Mouse (Mus musculus) forebrain, embryonic 15.5 days (tissue): Measurements from ENCODE around the gene Hpcal4. TPM values are rescaled to one million over a fixed set of nuclear protein-coding genes. Genes with fewer than 3 reads are reported as not detected.
"Not testable (repeated sequence)": the region's sequence is repeated elsewhere in the genome, so short reads cannot be mapped to it uniquely, and the experiment has no call there.

ENCODE experiments used
- ATAC-seq: fragments of 200-750 bp; cut with Nextera tagmentation; replicated peaks from 2 replicates; pipeline ENCODE4 v1.8.0; 2017; ENCODE audit warnings: mild to moderate bottlenecking, moderate TSS enrichment, moderate library complexity
- H3K27ac ChIP-seq: fragments of 300-500 bp; sonication (generic); replicated peaks from 2 replicates; pipeline ENCODE4 v1.5.1; 2015; ENCODE audit warnings: mild to moderate bottlenecking, inconsistent platforms
- H3K27me3 ChIP-seq: fragments of 300-500 bp; sonication (generic); 2 replicates; pipeline ENCODE4 v1.6.1; 2015; ENCODE audit warnings: inconsistent platforms
- H3K36me3 ChIP-seq: fragments of 300-500 bp; sonication (generic); 2 replicates; pipeline ENCODE4 v1.6.1; 2015; ENCODE audit warnings: mild to moderate bottlenecking, inconsistent platforms
- H3K4me1 ChIP-seq: fragments of 300-500 bp; sonication (generic); 2 replicates; pipeline ENCODE4 v1.6.1; 2015; ENCODE audit warnings: inconsistent platforms
- H3K4me2 ChIP-seq: fragments of 300-500 bp; sonication (generic); replicated peaks from 2 replicates; pipeline ENCODE4 v1.6.1; 2015; ENCODE audit warnings: mild to moderate bottlenecking, inconsistent platforms
- H3K4me3 ChIP-seq: fragments of 300-500 bp; sonication (generic); 2 replicates; pipeline ENCODE4 v1.5.1; 2015; ENCODE audit warnings: mild to moderate bottlenecking, inconsistent platforms
- H3K9ac ChIP-seq: fragments of 300-500 bp; sonication (generic); replicated peaks from 2 replicates; pipeline ENCODE4 v1.6.1; 2015; ENCODE audit warnings: mild to moderate bottlenecking, inconsistent platforms
- H3K9me3 ChIP-seq: fragments of 300-500 bp; sonication (generic); 2 replicates; pipeline ENCODE4 v1.6.1; 2016; ENCODE audit warnings: inconsistent platforms
- WGBS: fragments of 180-500 bp; shearing (Covaris S2); methylation state at CpG from one replicate; pipeline ENCODE4 v1.1.7; 2015; ENCODE audit warnings: mixed read lengths; 5-methylcytosine and 5-hydroxymethylcytosine counted together
- polyA plus RNA-seq: library from polyadenylated mRNA; unstranded; fragments of >200 nt; fragmentation: Nextera tagmentation; extraction: Ambion mirVana; gene quantifications from 2 replicates; pipeline ENCODE4 v1.2.1, GENCODE M21; 2015

Gene Hpcal4
- polyA plus RNA-seq = 25.3 and 28.3 TPM in 2 replicates

GRCm38 (mm10) chr4:123182328-123183238 lies at the start of gene Hpcal4:
TSS of gene Hpcal4 (plus strand) at chr4:123183227.
- WGBS = under 1% methylated on average over 44 of the region's 44 CpGs
- peak; percentile 66 for ATAC-seq
- H3K4me3 ChIP-seq = peak within 1 kb of the TSS; percentile 54
- H3K4me1 ChIP-seq = peaks cover 31% of the 10 kb centered on the region
- peak within 1 kb of the TSS; percentile 62 for H3K9ac ChIP-seq
- no peaks in the 10 kb centered on the region for H3K36me3 ChIP-seq
- peaks cover 22% of the 10 kb centered on the region for H3K27me3 ChIP-seq
- H3K9me3 ChIP-seq = no peaks in the 10 kb centered on the region
- H3K4me2 ChIP-seq = peak within 1 kb of the TSS; percentile 81
- H3K27ac ChIP-seq = peak within 1 kb of the TSS; percentile 53

DNA sequence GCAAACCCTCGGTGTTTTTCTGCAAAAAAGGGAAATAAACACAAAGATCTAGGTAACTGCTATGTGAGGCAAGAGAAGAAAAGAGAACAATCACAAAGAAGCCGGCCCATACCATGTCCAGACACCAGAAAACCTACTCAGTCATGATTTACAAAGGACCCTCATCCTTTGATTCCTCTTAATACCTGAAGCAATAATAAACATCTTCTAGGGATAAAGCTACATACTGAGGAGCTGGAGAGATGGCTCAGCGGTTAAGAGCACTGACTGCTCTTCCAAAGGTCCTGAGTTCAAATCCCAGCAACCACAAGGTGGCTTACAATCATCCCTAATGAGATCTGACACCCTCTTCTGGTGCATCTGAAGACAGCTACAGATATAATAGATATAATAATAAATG lies 45.5 kb upstream of the Hpcal4 start:
- ATAC-seq = no peak
- Histone ChIP-seq H3K27me3 (0 out of 2 replicates have a peak, but pooled peaks cover 3% of the 10 kb centered on the region), H3K9me3 (no peaks in the 10 kb centered on the region), H3K4me2 (no peak overlapping the region), H3K4me3 (no peak overlapping the region), H3K27ac (no peak overlapping the region), H3K4me1 (peaks cover 22% of the 10 kb centered on the region), H3K9ac (no peak overlapping the region), H3K36me3 (peaks cover 30% of the 10 kb centered on the region)
- 86% methylated on average over 3 of the region's 3 CpGs for WGBS

- Histone ChIP-seq H3K4me1 (peaks cover 22% of the 10 kb centered on the region), H3K27ac (peak within 1 kb of the TSS; percentile 82), H3K27me3 (0 out of 2 replicates have a peak, but pooled peaks cover 3% of the 10 kb centered on the region), H3K36me3 (peaks cover 12% of the 10 kb centered on the region), H3K4me2 (peak within 1 kb of the TSS; percentile 82), H3K9me3 (no peaks in the 10 kb centered on the region), H3K9ac (peak within 1 kb of the TSS; percentile 59), H3K4me3 (peak within 1 kb of the TSS; percentile 68)
- peak; percentile 96 for ATAC-seq
- WGBS = under 1% methylated on average over 34 of the region's 34 CpGs
Observed at GRCm38 (mm10) chr4:123139513-123140154, 43.4 kb upstream of the Hpcal4 start, which contains the start of gene Ppie. TSS of gene Ppie (minus strand) at chr4:123139951.

DNA sequence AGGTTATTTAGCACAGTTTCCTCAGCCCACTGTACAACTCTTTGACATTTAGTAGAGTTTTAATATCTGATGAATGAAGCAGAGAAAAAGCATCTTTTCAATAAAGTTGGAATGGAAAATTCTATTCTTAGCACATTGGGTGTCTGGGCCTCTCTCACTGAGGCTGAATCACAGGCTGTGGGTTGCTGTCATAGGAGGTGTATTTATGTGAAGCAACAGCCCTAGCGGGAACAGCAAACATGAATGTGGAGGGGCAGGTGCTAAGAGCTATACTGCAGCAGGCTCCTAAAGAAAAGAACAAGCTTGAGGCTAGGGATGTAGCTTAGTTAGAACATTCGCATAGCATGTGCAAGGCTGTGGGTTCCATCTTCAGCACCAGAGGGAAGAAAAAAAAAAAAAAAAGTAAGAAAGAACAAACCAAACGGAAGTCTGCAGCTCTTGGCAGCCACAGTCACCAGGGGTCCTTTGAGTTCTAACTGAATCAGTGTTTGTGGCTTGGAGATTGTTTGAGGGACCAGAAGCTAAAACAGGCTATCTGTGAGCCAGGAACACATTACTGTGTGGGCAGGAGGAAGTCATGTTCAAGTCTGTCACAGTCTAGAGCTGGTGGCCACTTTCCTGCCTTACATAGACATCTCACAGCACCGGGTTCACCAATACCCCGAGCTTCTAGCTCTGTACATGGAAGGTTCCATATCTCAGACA lies 35.4 kb upstream of the Hpcal4 start:
- no peak for ATAC-seq

DNA sequence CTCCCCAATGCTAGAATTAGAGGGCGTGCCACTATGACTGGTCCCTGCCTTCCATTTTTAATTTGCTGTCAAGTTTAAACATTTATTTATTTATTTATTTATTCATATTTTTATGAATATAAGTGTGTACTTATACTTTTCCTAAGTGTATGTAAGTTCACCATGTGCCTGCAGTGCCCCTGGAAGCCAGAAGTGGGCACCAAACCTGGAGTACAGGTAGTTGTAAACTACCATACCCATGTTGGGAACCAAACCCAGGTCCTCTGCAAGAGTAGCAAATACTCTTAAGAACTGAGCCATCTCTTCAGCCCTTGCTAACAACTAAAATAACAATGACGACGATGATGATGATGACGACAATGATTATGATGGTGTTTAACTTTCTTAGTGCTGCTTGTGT lies 31.0 kb upstream of the Hpcal4 start:
- H3K9ac ChIP-seq = no peak overlapping the region
- H3K9me3 ChIP-seq = no peaks in the 10 kb centered on the region
- H3K27me3 ChIP-seq = peaks cover 7% of the 10 kb centered on the region; the same call in 1 of the 2 replicates
- no peaks in the 10 kb centered on the region for H3K36me3 ChIP-seq
- H3K4me1 ChIP-seq = no peaks in the 10 kb centered on the region
- H3K4me2 ChIP-seq = no peak overlapping the region
- H3K27ac ChIP-seq = no peak overlapping the region
- WGBS = 78% methylated on average over 4 of the region's 4 CpGs
- ATAC-seq = no peak
- no peak overlapping the region for H3K4me3 ChIP-seq

More for the DNA sequence above, 35.4 kb upstream of the Hpcal4 start:
- Histone ChIP-seq H3K4me3 (no peak overlapping the region), H3K9me3 (no peaks in the 10 kb centered on the region), H3K27me3 (peaks cover 5% of the 10 kb centered on the region; the same call in 1 of the 2 replicates), H3K36me3 (no peaks in the 10 kb centered on the region), H3K9ac (no peak overlapping the region), H3K4me1 (no peaks in the 10 kb centered on the region), H3K27ac (no peak overlapping the region), H3K4me2 (no peak overlapping the region)
- 84% methylated on average over 5 of the region's 5 CpGs for WGBS

DNA sequence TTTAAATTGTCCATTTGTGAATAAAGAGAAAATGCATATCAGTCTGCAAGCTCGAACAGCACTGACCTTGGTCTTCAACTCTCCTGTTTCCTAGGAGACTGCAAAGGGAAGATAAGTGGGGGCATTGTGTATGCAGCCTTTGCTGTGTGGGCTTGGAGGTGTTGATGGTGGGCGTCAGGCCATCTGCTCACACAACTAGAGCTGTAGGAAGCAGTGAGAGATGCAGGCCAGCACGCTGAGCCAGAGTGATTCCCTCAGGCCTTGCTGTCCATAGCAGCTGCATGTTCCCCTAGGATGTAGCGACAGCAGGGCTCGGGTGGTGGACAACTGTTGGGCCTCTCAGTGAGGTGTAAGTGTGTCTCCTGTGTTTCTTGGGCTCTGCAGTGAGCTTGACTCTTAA lies 30.1 kb upstream of the Hpcal4 start:
- ATAC-seq = no peak; the same call in 1 of the 2 replicates
- Histone ChIP-seq H3K36me3 (no peaks in the 10 kb centered on the region), H3K9ac (no peak overlapping the region), H3K27me3 (0 out of 2 replicates have a peak, but pooled peaks cover 4% of the 10 kb centered on the region), H3K9me3 (no peaks in the 10 kb centered on the region), H3K4me3 (no peak overlapping the region), H3K4me1 (no peaks in the 10 kb centered on the region), H3K4me2 (no peak overlapping the region), H3K27ac (no peak overlapping the region)
- WGBS = 44% methylated on average over 5 of the region's 5 CpGs

GRCm38 (mm10) chr4:123155004-123155403 lies 28.0 kb upstream of the Hpcal4 start:
- Histone ChIP-seq H3K27me3 (0 out of 2 replicates have a peak, but pooled peaks cover 4% of the 10 kb centered on the region), H3K4me3 (no peak overlapping the region), H3K27ac (no peak overlapping the region), H3K9ac (no peak overlapping the region), H3K4me2 (no peak overlapping the region), H3K4me1 (no peaks in the 10 kb centered on the region), H3K9me3 (no peaks in the 10 kb centered on the region), H3K36me3 (no peaks in the 10 kb centered on the region)
- WGBS = 23% methylated on average over 4 of the region's 4 CpGs
- 0 out of 2 replicates have a peak, but pooled peaks have one; percentile 32 for ATAC-seq

DNA sequence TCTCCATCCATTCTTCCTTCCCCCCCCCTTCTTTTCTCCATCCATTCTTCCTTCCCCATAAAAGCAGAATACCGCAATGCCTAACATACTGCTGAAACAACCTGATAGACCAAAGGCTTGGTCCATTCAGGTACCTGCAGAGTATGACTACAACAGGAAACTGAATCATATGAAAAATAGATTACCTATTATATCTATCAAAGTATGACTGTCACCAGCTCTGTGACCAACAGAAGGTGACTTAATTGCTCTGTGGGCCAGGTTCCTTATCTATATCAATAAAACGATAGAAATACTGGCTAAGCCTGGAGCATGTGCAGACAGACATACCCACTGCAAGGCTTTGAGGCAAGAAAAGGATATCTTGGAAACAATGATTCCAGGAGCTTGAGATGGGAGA lies 27.6 kb upstream of the Hpcal4 start:
- no peaks in the 10 kb centered on the region for H3K36me3 ChIP-seq
- no peak overlapping the region for H3K4me3 ChIP-seq
- no peak overlapping the region for H3K27ac ChIP-seq
- H3K4me2 ChIP-seq = no peak overlapping the region
- 61% methylated on average over 2 of the region's 2 CpGs for WGBS
- no peak overlapping the region for H3K9ac ChIP-seq
- H3K27me3 ChIP-seq = 0 out of 2 replicates have a peak, but pooled peaks cover 4% of the 10 kb centered on the region
- H3K9me3 ChIP-seq = no peaks in the 10 kb centered on the region
- ATAC-seq = no peak
- H3K4me1 ChIP-seq = no peaks in the 10 kb centered on the region

DNA sequence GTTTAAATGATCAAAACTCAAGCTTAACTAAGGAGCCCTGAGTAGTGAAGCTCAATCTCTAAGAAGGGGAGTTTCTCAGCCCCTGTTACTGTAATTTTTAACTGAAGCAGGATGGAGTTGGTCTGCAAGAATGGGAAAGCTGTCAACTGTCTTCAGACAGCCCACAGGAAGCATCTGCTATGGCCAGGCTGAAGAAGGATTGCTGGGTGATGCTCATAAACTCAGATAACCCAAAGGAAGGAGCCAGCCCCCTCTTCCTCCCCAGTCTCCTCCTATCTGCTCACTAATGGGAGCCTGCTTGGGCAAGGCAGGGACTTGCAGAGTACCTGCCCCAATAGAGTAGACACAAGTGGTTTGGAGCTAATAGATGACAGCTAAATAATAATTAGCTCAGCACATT lies 27.2 kb upstream of the Hpcal4 start:
- no peaks in the 10 kb centered on the region for H3K9me3 ChIP-seq
- H3K4me3 ChIP-seq = no peak overlapping the region
- ATAC-seq = no peak; the same call in 1 of the 2 replicates
- no peaks in the 10 kb centered on the region for H3K36me3 ChIP-seq
- 0 out of 2 replicates have a peak, but pooled peaks cover 4% of the 10 kb centered on the region for H3K27me3 ChIP-seq
- no peak overlapping the region for H3K4me2 ChIP-seq
- no peak overlapping the region for H3K27ac ChIP-seq
- no peaks in the 10 kb centered on the region for H3K4me1 ChIP-seq
- no peak overlapping the region for H3K9ac ChIP-seq

DNA sequence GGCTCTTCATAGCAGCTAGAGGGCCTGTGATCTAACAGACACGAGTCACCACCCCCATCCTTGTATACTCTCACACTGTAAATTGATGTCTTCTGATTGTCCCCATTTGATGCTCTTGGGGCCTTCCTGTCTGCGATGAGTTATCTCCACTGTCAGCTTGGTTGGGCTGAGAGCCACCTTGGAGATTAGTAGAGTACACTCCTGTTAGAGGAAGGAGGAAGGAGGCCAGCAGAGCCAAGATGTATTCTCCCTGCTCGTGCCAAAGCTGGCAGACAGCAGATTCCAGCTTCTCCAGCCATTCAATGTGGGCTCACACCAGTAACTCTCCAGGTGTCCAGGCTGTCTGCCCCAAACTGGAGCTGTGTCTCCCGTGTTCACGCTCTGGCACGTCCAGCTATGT lies 22.5 kb upstream of the Hpcal4 start:
- Histone ChIP-seq H3K27ac (no peak overlapping the region), H3K9ac (no peak overlapping the region), H3K4me2 (no peak overlapping the region), H3K36me3 (no peaks in the 10 kb centered on the region), H3K9me3 (no peaks in the 10 kb centered on the region), H3K27me3 (no peaks in the 10 kb centered on the region), H3K4me1 (peaks cover 9% of the 10 kb centered on the region), H3K4me3 (no peak overlapping the region)
- ATAC-seq = no peak
- 85% methylated on average over 6 of the region's 6 CpGs for WGBS

DNA sequence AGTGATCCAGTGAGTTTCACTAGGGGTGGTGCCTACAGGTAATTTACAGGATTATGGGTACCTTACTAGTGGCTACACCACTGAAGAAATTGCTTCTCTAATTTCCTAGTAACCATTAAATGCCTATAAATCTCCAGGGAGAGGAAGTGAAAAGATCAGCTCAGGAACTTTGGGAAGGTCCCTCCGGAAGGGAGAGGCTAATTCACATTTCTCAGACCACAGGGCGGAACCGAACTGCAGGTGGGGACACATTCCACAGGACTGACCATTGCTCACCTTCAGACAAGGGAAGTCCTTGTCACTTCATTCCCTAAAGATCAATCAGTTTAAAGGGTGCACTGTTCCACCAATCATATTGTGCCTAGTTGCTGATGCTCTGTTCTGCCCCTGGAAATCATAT lies 21.8 kb upstream of the Hpcal4 start:
- not testable (repeated sequence) for ATAC-seq, H3K9ac ChIP-seq, H3K4me3 ChIP-seq, H3K27ac ChIP-seq, H3K4me2 ChIP-seq, H3K36me3 ChIP-seq, H3K4me1 ChIP-seq, H3K9me3 ChIP-seq, H3K27me3 ChIP-seq
- WGBS = 91% methylated on average over 3 of the region's 3 CpGs
